Mouse (Mus musculus) heart, embryonic 16.5 days (tissue): ENCODE data around the gene AC124108.1. TPM values are rescaled to one million over a fixed set of nuclear protein-coding genes. Genes with fewer than 3 reads are reported as not detected.
A peak's percentile ranks its signal among the peaks of the same experiment; 100 is the strongest.

Experiments
- ATAC-seq: fragments of 200-750 bp; cut with Nextera tagmentation; replicated peaks from 2 replicates; pipeline ENCODE4 v1.8.0; 2017; ENCODE audit warnings: moderate number of reproducible peaks; ENCODE audit not compliant: insufficient read depth, low FRiP score; ENCODE audit errors: extremely low read depth
- H3K27ac ChIP-seq: fragments of 300-500 bp; sonication (generic); 2 replicates; pipeline ENCODE4 v1.5.1; 2014; ENCODE audit warnings: mild to moderate bottlenecking, low read length, control low read depth, moderate library complexity
- H3K27me3 ChIP-seq: fragments of 300-500 bp; sonication (generic); 2 replicates; pipeline ENCODE4 v1.6.1; 2014; ENCODE audit warnings: low read length, mixed read lengths; ENCODE audit not compliant: control insufficient read depth, insufficient read depth
- H3K36me3 ChIP-seq: fragments of 300-500 bp; sonication (generic); 2 replicates; pipeline ENCODE4 v1.6.1; 2014; ENCODE audit not compliant: control insufficient read depth, insufficient read depth
- H3K4me1 ChIP-seq: fragments of 300-500 bp; sonication (generic); 2 replicates; pipeline ENCODE4 v1.6.1; 2014; ENCODE audit warnings: low read length, mixed read lengths; ENCODE audit not compliant: control insufficient read depth, insufficient read depth
- H3K4me2 ChIP-seq: fragments of 300-500 bp; sonication (generic); 2 replicates; pipeline ENCODE4 v1.6.1; 2014; ENCODE audit warnings: low read depth, mild to moderate bottlenecking, control low read depth, low read length
- H3K4me3 ChIP-seq: fragments of 300-500 bp; sonication (generic); 2 replicates; pipeline ENCODE4 v1.5.1; 2014; ENCODE audit warnings: mild to moderate bottlenecking, control low read depth, low read length
- H3K9ac ChIP-seq: fragments of 300-500 bp; sonication (generic); 2 replicates; pipeline ENCODE4 v1.6.1; 2014; ENCODE audit warnings: low read length, control low read depth
- H3K9me3 ChIP-seq: fragments of 300-500 bp; sonication (generic); replicated peaks from 2 replicates; pipeline ENCODE4 v1.6.1; 2016; ENCODE audit warnings: low read length; ENCODE audit not compliant: control insufficient read depth
- WGBS: fragments of 180-500 bp; shearing (Covaris S2); extraction: QIAGEN DNeasy Blood & Tissue Kit; methylation state at CpG from one replicate; pipeline ENCODE4 v1.1.7; 2014; 5-methylcytosine and 5-hydroxymethylcytosine counted together
- polyA plus RNA-seq: library from polyadenylated mRNA; unstranded; fragments of >200 nt; fragmentation: Nextera tagmentation; extraction: Ambion mirVana; gene quantifications from 2 replicates; pipeline ENCODE4 v1.2.1, GENCODE M21; 2015

AC124108.1 gene
- polyA plus RNA-seq, 1 experiment from 2014 or later, result not detected

GRCm38 (mm10) chr1:132150817-132151601 is 40.2 kb upstream of the AC124108.1 start:
- H3K4me2 ChIP-seq, result no peak overlapping the region
- no peak for ATAC-seq
- WGBS, result 64% methylated on average over 15 of the region's 15 CpGs

GRCm38 (mm10) chr1:132151908-132152307 is 39.3 kb upstream of the AC124108.1 start:
- H3K27me3 ChIP-seq, result no peaks in the 10 kb centered on the region
- no peak overlapping the region for H3K9ac ChIP-seq
- WGBS, result 47% methylated on average over 2 of the region's 2 CpGs
- H3K36me3 ChIP-seq, result no peaks in the 10 kb centered on the region
- peaks cover 19% of the 10 kb centered on the region for H3K4me1 ChIP-seq
- no peaks in the 10 kb centered on the region for H3K9me3 ChIP-seq
- no peak for ATAC-seq
- no peak overlapping the region for H3K4me2 ChIP-seq
- no peak overlapping the region for H3K4me3 ChIP-seq
- no peak overlapping the region for H3K27ac ChIP-seq

More at GRCm38 (mm10) chr1:132150817-132151601, 40.2 kb upstream of the AC124108.1 start:
- no peak overlapping the region for H3K27ac ChIP-seq
- H3K4me3 ChIP-seq, result no peak overlapping the region
- no peaks in the 10 kb centered on the region for H3K36me3 ChIP-seq
- H3K27me3 ChIP-seq, result no peaks in the 10 kb centered on the region
- H3K4me1 ChIP-seq, result peaks cover 19% of the 10 kb centered on the region
- no peaks in the 10 kb centered on the region for H3K9me3 ChIP-seq
- H3K9ac ChIP-seq, result no peak overlapping the region

GRCm38 (mm10) chr1:132153086-132153690 is 38.1 kb upstream of the AC124108.1 start:
- no peak overlapping the region for H3K27ac ChIP-seq
- H3K4me3 ChIP-seq, result no peak overlapping the region
- H3K9me3 ChIP-seq, result no peaks in the 10 kb centered on the region
- ATAC-seq, result no peak
- H3K4me2 ChIP-seq, result no peak overlapping the region
- H3K36me3 ChIP-seq, result no peaks in the 10 kb centered on the region
- no peak overlapping the region for H3K9ac ChIP-seq
- 61% methylated on average over 15 of the region's 15 CpGs for WGBS
- H3K27me3 ChIP-seq, result peaks cover 6% of the 10 kb centered on the region
- H3K4me1 ChIP-seq, result peaks cover 21% of the 10 kb centered on the region

- peaks cover 21% of the 10 kb centered on the region for H3K4me1 ChIP-seq
- H3K9ac ChIP-seq, result no peak overlapping the region
- no peak overlapping the region for H3K27ac ChIP-seq
- WGBS, result 19% methylated on average over 8 of the region's 8 CpGs
- no peaks in the 10 kb centered on the region for H3K9me3 ChIP-seq
- H3K27me3 ChIP-seq, result peaks cover 9% of the 10 kb centered on the region
- ATAC-seq, result no peak
- no peaks in the 10 kb centered on the region for H3K36me3 ChIP-seq
- H3K4me3 ChIP-seq, result no peak overlapping the region
- H3K4me2 ChIP-seq, result no peak overlapping the region
Observed at GRCm38 (mm10) chr1:132153691-132154090, 37.6 kb upstream of the AC124108.1 start.

- no peak overlapping the region for H3K4me3 ChIP-seq
- no peak; the same call in 1 of the 2 replicates for ATAC-seq
- H3K27ac ChIP-seq, result no peak overlapping the region
- no peaks in the 10 kb centered on the region for H3K36me3 ChIP-seq
- H3K4me2 ChIP-seq, result peak overlapping the region; percentile 14; the same call in 1 of the 2 replicates
- H3K27me3 ChIP-seq, result peaks cover 20% of the 10 kb centered on the region
- H3K4me1 ChIP-seq, result peaks cover 12% of the 10 kb centered on the region
- H3K9me3 ChIP-seq, result no peaks in the 10 kb centered on the region
- no peak overlapping the region for H3K9ac ChIP-seq
- 13% methylated on average over 6 of the region's 6 CpGs for WGBS
Observed at GRCm38 (mm10) chr1:132155737-132156136, 35.5 kb upstream of the AC124108.1 start.

GRCm38 (mm10) chr1:132157016-132157781 is 34.1 kb upstream of the AC124108.1 start:
- no peak overlapping the region for H3K27ac ChIP-seq
- H3K36me3 ChIP-seq, result no peaks in the 10 kb centered on the region
- peak overlapping the region; percentile 23; the same call in 1 of the 2 replicates for H3K4me2 ChIP-seq
- H3K9me3 ChIP-seq, result no peaks in the 10 kb centered on the region
- H3K4me3 ChIP-seq, result no peak overlapping the region
- H3K27me3 ChIP-seq, result peaks cover 26% of the 10 kb centered on the region
- peaks cover 8% of the 10 kb centered on the region for H3K4me1 ChIP-seq
- H3K9ac ChIP-seq, result no peak overlapping the region
- 20% methylated on average over 14 of the region's 14 CpGs for WGBS
- no peak for ATAC-seq

- ATAC-seq, result no peak
- WGBS, result 28% methylated on average over 7 of the region's 7 CpGs
Observed at GRCm38 (mm10) chr1:132157808-132158207, 33.4 kb upstream of the AC124108.1 start.

GRCm38 (mm10) chr1:132158741-132159140 is 32.5 kb upstream of the AC124108.1 start:
- Histone ChIP-seq H3K4me3 (no peak overlapping the region), H3K36me3 (no peaks in the 10 kb centered on the region), H3K27me3 (peaks cover 26% of the 10 kb centered on the region), H3K4me2 (no peak overlapping the region), H3K27ac (no peak overlapping the region), H3K9me3 (no peaks in the 10 kb centered on the region), H3K9ac (no peak overlapping the region), H3K4me1 (peaks cover 3% of the 10 kb centered on the region)
- WGBS, result 22% methylated on average over 2 of the region's 2 CpGs
- 0 out of 2 replicates have a peak, but pooled peaks have one; percentile 10 for ATAC-seq

More at GRCm38 (mm10) chr1:132157808-132158207, 33.4 kb upstream of the AC124108.1 start:
- no peak overlapping the region for H3K9ac ChIP-seq
- H3K4me2 ChIP-seq, result peak overlapping the region; percentile 23; the same call in 1 of the 2 replicates
- no peak overlapping the region for H3K27ac ChIP-seq
- H3K27me3 ChIP-seq, result peaks cover 26% of the 10 kb centered on the region
- no peaks in the 10 kb centered on the region for H3K9me3 ChIP-seq
- H3K36me3 ChIP-seq, result no peaks in the 10 kb centered on the region
- H3K4me1 ChIP-seq, result peaks cover 7% of the 10 kb centered on the region
- H3K4me3 ChIP-seq, result no peak overlapping the region
